In the genomic region with DNA sequence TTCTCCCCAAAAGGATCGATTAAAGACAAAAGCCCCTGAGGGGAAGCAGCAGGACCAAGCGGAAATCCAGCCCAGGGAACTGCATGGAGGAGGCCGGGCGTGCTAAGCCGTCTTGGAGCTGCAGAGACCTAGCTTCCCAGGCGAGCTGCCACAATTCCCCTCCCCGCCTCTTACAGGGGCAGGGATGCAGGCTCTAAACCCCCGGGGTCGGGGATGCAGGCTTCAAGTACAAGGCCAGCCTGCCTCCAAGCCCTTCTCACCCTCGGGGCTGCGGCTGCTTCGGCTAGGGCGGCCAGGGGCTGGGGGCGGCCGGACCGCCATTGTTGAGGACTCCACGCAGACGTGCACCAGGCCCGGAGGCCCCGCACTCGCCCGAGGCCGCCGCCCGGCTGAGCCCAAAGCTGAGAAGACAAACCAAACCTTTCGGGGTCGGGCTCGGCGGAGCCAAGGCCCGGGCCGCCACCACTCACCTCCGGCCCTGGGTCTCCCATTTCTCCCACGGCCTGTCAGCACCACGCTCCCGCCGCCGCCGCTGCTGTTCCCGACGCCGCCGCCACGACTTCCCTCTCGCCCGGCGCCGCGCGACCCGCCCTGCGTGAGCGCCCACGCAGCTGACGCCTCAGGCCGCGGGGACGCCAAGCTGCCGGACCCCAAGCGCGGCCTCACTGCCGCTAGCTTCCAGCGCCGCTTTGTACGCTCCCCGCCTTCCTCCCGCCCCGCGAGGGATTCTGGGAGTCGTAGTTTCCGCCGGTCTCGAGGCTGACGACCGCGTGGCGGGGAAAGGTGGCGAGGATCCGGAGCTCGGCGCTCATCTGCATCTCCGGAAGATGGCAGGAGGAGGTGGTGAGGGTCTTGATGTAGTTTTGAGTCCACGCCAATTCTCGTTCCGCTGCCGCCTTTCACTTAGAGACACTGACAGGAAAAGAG, we compare ENCODE assay signal across 7 mouse cellular contexts. TPM values are rescaled to one million over a fixed set of nuclear protein-coding genes. Genes with fewer than 3 reads are reported as not detected.
DNase-seq lines count a peak whose midpoint lies in the region; ATAC-seq lines count a peak whose summit lies in the region.

A gene (minus strand): TSS at position 728 of the 927 bp plus-strand sequence.

- H3K36me3 ChIP-seq in embryonic facial prominence, embryonic 10.5 days (replicated peaks), result peaks cover 40% of the 10 kb centered on the region
- H3K36me3 ChIP-seq in limb, embryonic 11.5 days (ENCODE audit: control insufficient read depth, insufficient read depth, low read length), result peaks cover 14% of the 10 kb centered on the region; the same call in 1 of the 2 replicates
- peaks cover 26% of the 10 kb centered on the region for H3K36me3 ChIP-seq in midbrain, embryonic 14.5 days (ENCODE audit: control insufficient read depth, insufficient read depth, low read length)

- no peaks in the 10 kb centered on the region for H3K27me3 ChIP-seq in embryonic facial prominence, embryonic 10.5 days (replicated peaks; ENCODE audit: low read depth, poor library complexity, severe bottlenecking)
- no peaks in the 10 kb centered on the region for H3K27me3 ChIP-seq in limb, embryonic 11.5 days (ENCODE audit: control insufficient read depth, insufficient read depth, low read length)
- no peaks in the 10 kb centered on the region for H3K27me3 ChIP-seq in midbrain, embryonic 14.5 days (ENCODE audit: control insufficient read depth, insufficient read depth, low read length)

- DNase-seq in adrenal gland, postnatal 10 days, result peak; percentile 96
- DNase-seq in embryonic facial prominence, embryonic 10.5 days (ENCODE audit: low spot score), result peak; percentile 94
- peak; percentile 99 for DNase-seq in heart, adult 11 months
- peak; percentile 89 for DNase-seq in kidney, adult 18-20 months
- DNase-seq in limb, embryonic 11.5 days (ENCODE audit: low spot score), result peak; percentile 95
- peak; percentile 98 for DNase-seq in midbrain, embryonic 14.5 days
- DNase-seq in spleen, adult 18-20 months, result peak; percentile 81 to 88

- H3K4me2 ChIP-seq in limb, embryonic 11.5 days (ENCODE audit: low read depth, severe bottlenecking), result peak within 1 kb of the TSS; percentile 80
- peak within 1 kb of the TSS; percentile 82 for H3K4me2 ChIP-seq in midbrain, embryonic 14.5 days (ENCODE audit: low read length)

- WGBS in embryonic facial prominence, embryonic 10.5 days, result under 1% methylated on average over 85 of the region's 85 CpGs
- under 1% methylated on average over 84 of the region's 85 CpGs for WGBS in limb, embryonic 11.5 days
- under 1% methylated on average over 84 of the region's 85 CpGs for WGBS in midbrain, embryonic 14.5 days

- H3K4me1 ChIP-seq in embryonic facial prominence, embryonic 10.5 days, result peaks cover 19% of the 10 kb centered on the region
- H3K4me1 ChIP-seq in limb, embryonic 11.5 days (ENCODE audit: control insufficient read depth, insufficient read depth, low read length), result peaks cover 8% of the 10 kb centered on the region
- peaks cover 10% of the 10 kb centered on the region for H3K4me1 ChIP-seq in midbrain, embryonic 14.5 days (ENCODE audit: control insufficient read depth, insufficient read depth, low read length)

- peak within 1 kb of the TSS; percentile 97 for H3K4me3 ChIP-seq in embryonic facial prominence, embryonic 10.5 days
- peak within 1 kb of the TSS; percentile 98 for H3K4me3 ChIP-seq in limb, embryonic 11.5 days (ENCODE audit: low read depth, low read length)
- H3K4me3 ChIP-seq in midbrain, embryonic 14.5 days (replicated peaks; ENCODE audit: low read depth, low read length), result peak within 1 kb of the TSS; percentile 98

- no peaks in the 10 kb centered on the region for H3K9me3 ChIP-seq in embryonic facial prominence, embryonic 10.5 days
- no peaks in the 10 kb centered on the region for H3K9me3 ChIP-seq in limb, embryonic 11.5 days (ENCODE audit: control insufficient read depth, low read length)
- no peaks in the 10 kb centered on the region for H3K9me3 ChIP-seq in midbrain, embryonic 14.5 days (ENCODE audit: control insufficient read depth, low read length)

- ATAC-seq in limb, embryonic 11.5 days (ENCODE audit: insufficient number of reproducible peaks, low FRiP score, low TSS enrichment, low read depth), result peak; percentile 92
- ATAC-seq in midbrain, embryonic 14.5 days (ENCODE audit: low FRiP score, low TSS enrichment), result peak; percentile 96

- peak within 1 kb of the TSS; percentile 98 for H3K27ac ChIP-seq in embryonic facial prominence, embryonic 10.5 days (replicated peaks)
- peak within 1 kb of the TSS; percentile 84 for H3K27ac ChIP-seq in limb, embryonic 11.5 days (replicated peaks; ENCODE audit: low read depth, low read length)
- peak within 1 kb of the TSS; percentile 96 for H3K27ac ChIP-seq in midbrain, embryonic 14.5 days (replicated peaks; ENCODE audit: low read depth, low read length)

- peak within 1 kb of the TSS; percentile 99 for H3K9ac ChIP-seq in limb, embryonic 11.5 days (ENCODE audit: low read length)
- H3K9ac ChIP-seq in midbrain, embryonic 14.5 days (replicated peaks; ENCODE audit: low read length), result peak within 1 kb of the TSS; percentile 99

RNA-seq across cellular contexts. Expression of the gene that starts here (rescaled TPM):
- 10 to 100 TPM; 28.4 to 36.2 TPM for total RNA-seq in adrenal gland, postnatal 10 days (2021)
- polyA plus RNA-seq in embryonic facial prominence, embryonic 10.5 days (2016; fragmentation: Nextera tagmentation; extraction: Ambion mirVana), result 33.6 and 35.7 TPM in 2 replicates
- polyA plus RNA-seq in limb, embryonic 11.5 days (2014; fragmentation: Nextera tagmentation; extraction: Ambion mirVana), result 39.9 and 42.7 TPM in 2 replicates
- polyA plus RNA-seq in midbrain, embryonic 14.5 days (2014; fragmentation: Nextera tagmentation; extraction: Ambion mirVana), result 58.2 and 70.6 TPM in 2 replicates

Comparison
In these comparisons a context has a peak if more than half of its experiments do, and no peak if none do; other contexts are left out.
1. Peak in every context shown above with its lines: DNase-seq, ATAC-seq, H3K4me3 ChIP-seq and H3K27ac ChIP-seq.